Mouse (Mus musculus) embryonic facial prominence, embryonic 11.5 days (tissue): ENCODE data around the gene Klf9. TPM values are rescaled to one million over a fixed set of nuclear protein-coding genes. Genes with fewer than 3 reads are reported as not detected.

Experiments
- ATAC-seq: fragments of 200-750 bp; cut with Nextera tagmentation; replicated peaks from 2 replicates; pipeline ENCODE4 v1.8.0; 2017; ENCODE audit warnings: low read depth; ENCODE audit not compliant: insufficient number of reproducible peaks, low FRiP score, low TSS enrichment
- DNase-seq: peaks from one replicate; pipeline ENCODE4 v3.0.0-alpha.2; 2015; ENCODE audit warnings: low spot score
- H3K27ac ChIP-seq: fragments of 300-500 bp; sonication (generic); replicated peaks from 2 replicates; pipeline ENCODE4 v1.5.1; 2014; ENCODE audit warnings: mild to moderate bottlenecking, low read depth, low read length, control low read depth
- H3K27me3 ChIP-seq: fragments of 300-500 bp; sonication (generic); 2 replicates; pipeline ENCODE4 v1.6.1; 2014; ENCODE audit warnings: mild to moderate bottlenecking, low read length, moderate library complexity, mixed read lengths; ENCODE audit not compliant: control insufficient read depth, insufficient read depth
- H3K36me3 ChIP-seq: fragments of 300-500 bp; sonication (generic); replicated peaks from 2 replicates; pipeline ENCODE4 v1.6.1; 2014; ENCODE audit warnings: low read depth, mild to moderate bottlenecking, low read length, moderate library complexity, mixed read lengths; ENCODE audit not compliant: control insufficient read depth, insufficient read depth
- H3K4me1 ChIP-seq: fragments of 300-500 bp; sonication (generic); 2 replicates; pipeline ENCODE4 v1.6.1; 2014; ENCODE audit warnings: low read length, mixed read lengths; ENCODE audit not compliant: control insufficient read depth, insufficient read depth
- H3K4me2 ChIP-seq: fragments of 300-500 bp; sonication (generic); 2 replicates; pipeline ENCODE4 v1.6.1; 2014; ENCODE audit warnings: low read depth, mild to moderate bottlenecking, control low read depth, low read length, moderate library complexity
- H3K4me3 ChIP-seq: fragments of 300-500 bp; sonication (generic); 2 replicates; pipeline ENCODE4 v1.5.1; 2014; ENCODE audit warnings: low read depth, low read length, control low read depth
- H3K9ac ChIP-seq: fragments of 300-500 bp; sonication (generic); replicated peaks from 2 replicates; pipeline ENCODE4 v1.6.1; 2014; ENCODE audit warnings: mild to moderate bottlenecking, control low read depth, low read length
- H3K9me3 ChIP-seq: fragments of 300-500 bp; sonication (generic); replicated peaks from 2 replicates; pipeline ENCODE4 v1.6.1; 2016; ENCODE audit warnings: mild to moderate bottlenecking, low read length, inconsistent platforms, mixed read lengths; ENCODE audit not compliant: control insufficient read depth
- WGBS: fragments of 180-500 bp; shearing (Covaris S2); extraction: QIAGEN DNeasy Blood & Tissue Kit; methylation state at CpG from one replicate; pipeline ENCODE4 v1.1.7; 2014; 5-methylcytosine and 5-hydroxymethylcytosine counted together
- polyA plus RNA-seq: library from polyadenylated mRNA; unstranded; fragments of >200 nt; fragmentation: Nextera tagmentation; extraction: Ambion mirVana; gene quantifications from 2 replicates; pipeline ENCODE4 v1.2.1, GENCODE M21; 2014

Klf9 gene
- polyA plus RNA-seq, 1 experiment from 2014 or later: 0.81 TPM

DNA sequence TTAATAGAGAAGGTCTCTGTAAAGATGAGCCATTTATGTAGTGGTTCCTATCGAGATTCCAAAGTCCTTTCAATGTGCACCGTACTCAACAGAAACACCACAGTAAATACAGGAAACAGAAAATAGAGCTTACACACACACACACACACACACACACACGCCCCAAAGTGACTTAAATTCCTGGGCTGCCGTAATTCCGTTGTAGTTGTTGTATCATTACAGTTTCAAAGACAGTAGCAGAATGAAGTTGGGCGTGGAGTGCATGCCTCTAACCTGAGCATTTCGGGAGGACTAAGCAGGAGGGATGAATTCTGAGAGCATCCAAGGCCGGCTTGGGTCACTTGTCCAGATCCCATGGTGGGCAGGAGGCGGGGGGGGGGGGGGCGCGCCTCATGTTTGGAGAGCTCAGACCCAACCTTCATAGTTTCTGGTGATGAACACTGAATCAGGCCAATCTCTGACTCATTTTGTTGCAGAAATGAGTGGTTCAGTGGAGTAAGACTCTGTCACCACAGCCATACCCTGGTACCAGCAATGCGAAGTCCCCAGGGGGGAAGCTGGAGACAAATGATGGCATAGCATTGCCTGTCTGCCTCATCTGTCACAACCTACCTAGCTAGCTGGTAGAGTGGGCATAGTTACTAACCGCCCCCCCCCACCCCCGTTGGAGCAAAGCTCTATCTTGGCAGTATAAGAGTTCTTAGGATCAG is 9.7 kb downstream of the Klf9 start:
- no peak overlapping the region for H3K9ac ChIP-seq
- no peak overlapping the region for H3K4me2 ChIP-seq
- no peak for ATAC-seq
- H3K4me3 ChIP-seq: no peak overlapping the region
- H3K36me3 ChIP-seq: no peaks in the 10 kb centered on the region
- H3K27me3 ChIP-seq: no peaks in the 10 kb centered on the region
- H3K9me3 ChIP-seq: no peaks in the 10 kb centered on the region
- no peak for DNase-seq
- H3K27ac ChIP-seq: no peak overlapping the region
- WGBS: 83% methylated on average over 13 of the region's 14 CpGs
- no peaks in the 10 kb centered on the region; the same call in 1 of the 2 replicates for H3K4me1 ChIP-seq

DNA sequence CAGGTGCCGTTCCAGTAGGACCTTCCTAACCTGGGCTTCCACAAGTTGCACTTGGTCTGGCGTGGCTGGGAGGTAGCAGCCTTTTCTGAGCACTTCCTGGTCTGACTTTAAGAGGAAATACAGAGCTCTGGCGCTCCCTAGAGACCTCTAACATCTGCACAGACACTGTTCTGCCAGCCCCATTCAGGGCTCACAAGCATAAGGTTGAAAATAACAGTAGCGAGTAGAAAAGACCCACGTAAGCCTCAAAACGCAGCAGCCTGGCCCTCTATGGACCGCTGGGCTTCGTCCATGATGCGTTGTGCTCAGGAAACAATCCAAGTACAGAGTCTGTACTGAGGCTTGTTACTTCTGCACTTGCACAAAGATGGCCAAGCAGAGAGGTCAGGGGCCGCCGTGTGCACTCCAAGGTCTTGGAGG is 10.6 kb downstream of the Klf9 start:
- no peak overlapping the region for H3K4me2 ChIP-seq
- no peaks in the 10 kb centered on the region for H3K9me3 ChIP-seq
- DNase-seq (peak; percentile 44), ATAC-seq (no peak)
- no peak overlapping the region for H3K9ac ChIP-seq
- no peak overlapping the region for H3K4me3 ChIP-seq
- no peaks in the 10 kb centered on the region; the same call in 1 of the 2 replicates for H3K4me1 ChIP-seq
- H3K27me3 ChIP-seq: no peaks in the 10 kb centered on the region
- WGBS: 25% methylated on average over 11 of the region's 11 CpGs
- no peak overlapping the region for H3K27ac ChIP-seq
- H3K36me3 ChIP-seq: no peaks in the 10 kb centered on the region

DNA sequence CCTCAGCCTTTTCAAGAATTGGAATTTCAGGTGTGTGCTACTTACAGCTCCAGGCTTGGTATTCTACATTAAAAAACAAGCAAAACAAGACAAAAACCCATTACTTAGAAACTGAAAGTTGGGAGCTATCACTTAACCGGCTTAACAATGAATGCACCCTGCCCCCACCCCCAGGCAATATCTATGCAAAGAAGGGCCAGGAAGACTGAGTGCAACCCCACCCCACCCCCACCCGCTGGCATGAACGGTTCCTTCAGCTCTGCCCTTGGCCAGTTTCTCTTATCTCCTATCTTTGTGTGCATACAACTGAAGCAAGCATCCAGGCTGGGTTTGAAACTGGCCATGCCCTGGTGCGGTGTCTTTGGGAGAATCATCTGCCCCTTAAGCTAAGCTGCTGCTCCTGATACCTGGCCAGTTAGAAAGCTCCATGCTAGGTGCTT is 11.2 kb downstream of the Klf9 start:
- no peak overlapping the region for H3K4me3 ChIP-seq
- H3K4me1 ChIP-seq: no peaks in the 10 kb centered on the region; the same call in 1 of the 2 replicates
- ATAC-seq (no peak), DNase-seq (no peak)
- H3K9me3 ChIP-seq: no peaks in the 10 kb centered on the region
- no peaks in the 10 kb centered on the region for H3K36me3 ChIP-seq
- no peak overlapping the region for H3K4me2 ChIP-seq
- no peaks in the 10 kb centered on the region for H3K27me3 ChIP-seq
- H3K9ac ChIP-seq: no peak overlapping the region
- WGBS: 15% methylated on average over 4 of the region's 4 CpGs
- no peak overlapping the region for H3K27ac ChIP-seq

GRCm38 (mm10) chr19:23152771-23153605 is 12.0 kb downstream of the Klf9 start:
- no peak overlapping the region for H3K4me2 ChIP-seq
- no peaks in the 10 kb centered on the region for H3K27me3 ChIP-seq
- H3K4me3 ChIP-seq: no peak overlapping the region
- no peak for DNase-seq
- H3K27ac ChIP-seq: no peak overlapping the region
- H3K36me3 ChIP-seq: no peaks in the 10 kb centered on the region
- H3K4me1 ChIP-seq: no peaks in the 10 kb centered on the region; the same call in 1 of the 2 replicates
- 61% methylated on average over 25 of the region's 25 CpGs for WGBS
- H3K9ac ChIP-seq: no peak overlapping the region
- H3K9me3 ChIP-seq: no peaks in the 10 kb centered on the region
- no peak for ATAC-seq

GRCm38 (mm10) chr19:23153606-23154127 is 12.6 kb downstream of the Klf9 start:
- Histone ChIP-seq H3K9ac (no peak overlapping the region), H3K27me3 (no peaks in the 10 kb centered on the region), H3K4me2 (no peak overlapping the region), H3K9me3 (no peaks in the 10 kb centered on the region), H3K36me3 (no peaks in the 10 kb centered on the region), H3K27ac (no peak overlapping the region), H3K4me1 (no peaks in the 10 kb centered on the region; the same call in 1 of the 2 replicates), H3K4me3 (no peak overlapping the region)
- WGBS: 87% methylated on average over 5 of the region's 5 CpGs
- DNase-seq (no peak), ATAC-seq (no peak)

- Histone ChIP-seq H3K4me3 (no peak overlapping the region), H3K36me3 (no peaks in the 10 kb centered on the region), H3K4me1 (no peaks in the 10 kb centered on the region), H3K9ac (no peak overlapping the region), H3K27me3 (no peaks in the 10 kb centered on the region), H3K4me2 (no peak overlapping the region), H3K27ac (no peak overlapping the region), H3K9me3 (no peaks in the 10 kb centered on the region)
- no peak for DNase-seq
- 72% methylated on average over 10 of the region's 10 CpGs for WGBS
- ATAC-seq: no peak
Observed at GRCm38 (mm10) chr19:23159780-23160395, 18.9 kb downstream of the Klf9 start.

- Histone ChIP-seq H3K4me1 (no peaks in the 10 kb centered on the region), H3K27ac (no peak overlapping the region), H3K4me3 (no peak overlapping the region), H3K9ac (no peak overlapping the region), H3K36me3 (no peaks in the 10 kb centered on the region), H3K9me3 (no peaks in the 10 kb centered on the region), H3K4me2 (no peak overlapping the region), H3K27me3 (no peaks in the 10 kb centered on the region)
- ATAC-seq (no peak), DNase-seq (peak; percentile 55)
- WGBS: 25% methylated on average over 8 of the region's 8 CpGs
Observed at GRCm38 (mm10) chr19:23162387-23162809, 21.4 kb downstream of the Klf9 start.
